31 mouse cellular contexts compared by ENCODE assay signal in genomic region chr6:134526275-134526674, GRCm38 (mm10). TPM values are rescaled to one million over a fixed set of nuclear protein-coding genes. Genes with fewer than 3 reads are reported as not detected.
DNase-seq lines count a peak whose midpoint lies in the region; ATAC-seq and TF ChIP-seq lines count a peak whose summit lies in the region.
"Had no signal": no experiment of that assay in that cellular context is flagged by ENCODE, and none has a peak within 500 bp of the region (broad histone marks: within the 10 kb centered on the region; RNA-seq: fewer than 3 reads in every experiment).

No protein-coding gene starts in this region.

- no peak for TF ChIP-seq CTCF in gastrocnemius, adult 2 months (IDR thresholded peaks at IDR 0.05)
- TF ChIP-seq CTCF in liver, postnatal 0 days (IDR thresholded peaks at IDR 0.05; ENCODE audit: low read depth): no peak

- H3K9me3 ChIP-seq in liver, embryonic 12.5 days (replicated peaks): no peaks in the 10 kb centered on the region
- H3K9me3 ChIP-seq in liver, postnatal 0 days (ENCODE audit: low read length): no peaks in the 10 kb centered on the region
- H3K9me3 ChIP-seq: heart, embryonic 10.5 days; heart, embryonic 15.5 days had no signal

- no peak overlapping the region for H3K4me3 ChIP-seq in gastrocnemius, adult 2 months
- H3K4me3 ChIP-seq in liver, embryonic 12.5 days: no peak overlapping the region
- H3K4me3 ChIP-seq in liver, postnatal 0 days (ENCODE audit: low read depth, low read length): no peak overlapping the region
- H3K4me3 ChIP-seq: embryonic facial prominence, embryonic 12.5 days; forebrain, embryonic 10.5 days; heart, embryonic 10.5 days; heart, embryonic 15.5 days; layer of hippocampus, adult 2 months; left cerebral cortex, adult 2 months; limb, embryonic 13.5 days had no signal

- ATAC-seq in liver, embryonic 12.5 days: peak; percentile 93
- peak; percentile 68 for ATAC-seq in liver, postnatal 0 days
- ATAC-seq: forebrain, embryonic 16.5 days; intestine, embryonic 16.5 days; midbrain, embryonic 16.5 days had no signal

- intact Hi-C loops in gastrocnemius, adult 2 months (cut with DNase I): no loop called here

- WGBS in liver, embryonic 12.5 days (ENCODE audit: insufficient replicate concordance): 26% methylated on average over 5 of the region's 5 CpGs
- 53% methylated on average over 5 of the region's 5 CpGs for WGBS in liver, postnatal 0 days (ENCODE audit: insufficient replicate concordance)

- no peak for DNase-seq in gastrocnemius, adult 2 months
- DNase-seq in gastrocnemius, adult 18-20 months (ENCODE audit: low spot score): no peak
- peak; percentile 63 for DNase-seq in c-Kit-positive CD71-positive TER-119-negative erythroid progenitor cells, embryonic 14.5 days (ENCODE audit: low read depth)
- no peak for DNase-seq in liver, postnatal 0 days
- no peak for DNase-seq in lung, postnatal 36 days
- DNase-seq in MN1 (ENCODE audit: low spot score): no peak
- no peak for DNase-seq in thymus, adult 18-20 months
- DNase-seq: adrenal gland, postnatal 25 days; cerebellum, adult 8-10 months; cerebellum, postnatal 36 days; embryo, embryonic 11 days; gastrocnemius, postnatal 25 days; heart, adult 11 months; kidney, adult 8-10 months; kidney, postnatal 36 days; lung, adult 2 months; lung, postnatal 10 days; right cerebral cortex, postnatal 4 days had no signal

- no peaks in the 10 kb centered on the region for H3K27me3 ChIP-seq in liver, embryonic 12.5 days (replicated peaks)
- H3K27me3 ChIP-seq in liver, postnatal 0 days (ENCODE audit: insufficient read depth, low read length): no peaks in the 10 kb centered on the region
- H3K27me3 ChIP-seq: embryonic facial prominence, embryonic 12.5 days; heart, embryonic 15.5 days; limb, embryonic 13.5 days had no signal

- peak; percentile 89 for TF ChIP-seq EP300 in liver, postnatal 0 days (IDR thresholded peaks at IDR 0.05; ENCODE audit: low read depth)

- peak overlapping the region; percentile 54 for H3K4me2 ChIP-seq in liver, embryonic 12.5 days
- peak overlapping the region; percentile 15; the same call in 1 of the 2 replicates for H3K4me2 ChIP-seq in liver, postnatal 0 days (ENCODE audit: low read depth, low read length)
- H3K4me2 ChIP-seq: embryonic facial prominence, embryonic 12.5 days; heart, embryonic 15.5 days; limb, embryonic 13.5 days; midbrain, embryonic 11.5 days had no signal

- no peak overlapping the region for H3K9ac ChIP-seq in liver, embryonic 12.5 days
- 0 out of 2 replicates have a peak overlapping the region, but pooled peaks have one; percentile 21 for H3K9ac ChIP-seq in liver, postnatal 0 days (replicated peaks)
- H3K9ac ChIP-seq: embryonic facial prominence, embryonic 12.5 days; heart, embryonic 15.5 days; limb, embryonic 13.5 days had no signal

- H3K36me3 ChIP-seq in liver, embryonic 12.5 days: peaks cover 6% of the 10 kb centered on the region; the same call in 1 of the 2 replicates
- H3K36me3 ChIP-seq in liver, postnatal 0 days (replicated peaks; ENCODE audit: insufficient read depth, low read length): no peaks in the 10 kb centered on the region
- H3K36me3 ChIP-seq: heart, embryonic 15.5 days had no signal

- H3K4me1 ChIP-seq in liver, embryonic 12.5 days: peaks cover 80% of the 10 kb centered on the region
- H3K4me1 ChIP-seq in liver, postnatal 0 days (ENCODE audit: insufficient read depth): peaks cover 34% of the 10 kb centered on the region

- peak overlapping the region; percentile 72; the same call in 1 of the 2 replicates for H3K27ac ChIP-seq in gastrocnemius, adult 2 months
- H3K27ac ChIP-seq in liver, embryonic 12.5 days: peak overlapping the region; percentile 59
- H3K27ac ChIP-seq in liver, postnatal 0 days (ENCODE audit: low read depth): 0 out of 2 replicates have a peak overlapping the region, but pooled peaks have one; percentile 6
- H3K27ac ChIP-seq: forebrain, embryonic 10.5 days; heart, embryonic 10.5 days; heart, embryonic 15.5 days; layer of hippocampus, adult 2 months; left cerebral cortex, adult 2 months; limb, embryonic 13.5 days; stomach, postnatal 0 days had no signal

RNA-seq across cellular contexts. Expression of gene Lrp6, which starts 40.5 kb away (rescaled TPM):
- 10 to 100 TPM; 45.0 to 46.7 TPM for total RNA-seq in gastrocnemius, adult 2 months (2021)
- total RNA-seq in gastrocnemius, adult 18-20 months (2021): 10 to 100 TPM; 39.3 to 39.7 TPM
- polyA plus RNA-seq in liver, embryonic 12.5 days (2016; fragmentation: Nextera tagmentation; extraction: Ambion mirVana): 12.6 and 13.1 TPM in 2 replicates
- 10.1 and 10.7 TPM in 2 replicates for polyA plus RNA-seq in liver, postnatal 0 days (2015; fragmentation: Nextera tagmentation; extraction: Ambion mirVana)

Comparison
In these comparisons a context has a peak if more than half of its experiments do, and no peak if none do; other contexts are left out.
1. H3K27ac ChIP-seq: peak in every context shown above with its lines; median percentile 72 in gastrocnemius, adult 2 months; 59 in liver, embryonic 12.5 days; 6 in liver, postnatal 0 days.